Mouse (Mus musculus) lung, postnatal 36 days (tissue): ENCODE measurements around the gene Alg5.
"Not testable (repeated sequence)": the region's sequence is repeated elsewhere in the genome, so short reads cannot be mapped to it uniquely, and the experiment has no call there.

Experiments used
- DNase-seq: peaks from one replicate; pipeline ENCODE4 v3.0.0; 2022; ENCODE audit warnings: mixed read lengths

The Alg5 gene

DNA sequence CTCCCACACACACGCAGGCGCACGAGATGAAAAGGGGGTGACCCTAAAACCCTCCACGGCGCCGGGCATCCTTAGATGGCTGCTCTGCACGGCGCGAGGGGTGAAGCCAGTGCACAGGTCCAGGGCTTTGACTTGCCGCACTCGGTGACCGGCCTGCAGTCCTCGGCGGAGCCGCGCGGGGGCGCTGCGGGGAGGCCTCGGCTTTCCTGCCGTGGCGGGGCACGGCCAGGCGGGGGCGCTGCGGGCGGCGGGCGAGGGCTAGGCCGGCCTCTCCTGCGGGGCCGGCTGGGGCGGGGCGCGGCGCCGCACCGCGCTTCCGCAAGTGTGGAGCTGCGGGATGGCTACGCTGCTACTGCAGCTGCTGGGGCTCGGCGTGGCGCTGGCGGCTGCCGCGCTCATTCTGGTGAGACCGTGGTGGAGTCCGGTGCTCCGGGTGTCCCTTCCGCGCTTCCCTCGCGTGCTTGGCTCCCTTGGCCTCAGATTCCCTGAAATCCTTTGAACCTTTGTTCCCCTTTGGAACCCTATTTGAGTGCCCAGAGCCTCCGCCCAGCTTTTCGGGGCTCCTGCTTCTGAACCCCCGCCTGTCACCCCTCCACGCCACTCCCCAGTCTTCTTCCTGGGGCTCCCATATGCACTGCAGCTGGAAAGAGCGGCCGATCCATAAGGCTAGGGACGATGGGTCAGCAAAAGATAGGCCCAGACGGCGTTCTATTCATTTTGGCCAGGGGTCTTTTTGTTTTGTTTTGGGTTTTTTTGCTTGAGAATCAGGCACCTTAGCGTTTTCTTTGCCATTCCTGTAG, at the start of gene Alg5, which contains the start of gene Exosc8:
Gene Alg5, plus strand, starts transcription at position 293 of the 800 bp plus-strand sequence.
Gene Exosc8, minus strand, starts transcription at position 147 of the 800 bp plus-strand sequence.
- peak; percentile 87 for DNase-seq

GRCm38 (mm10) chr3:54687245-54687644, 48.1 kb upstream of the Alg5 start:
- DNase-seq: peak; percentile 29

GRCm38 (mm10) chr3:54689091-54689490, 46.2 kb upstream of the Alg5 start:
- DNase-seq: no peak

DNA sequence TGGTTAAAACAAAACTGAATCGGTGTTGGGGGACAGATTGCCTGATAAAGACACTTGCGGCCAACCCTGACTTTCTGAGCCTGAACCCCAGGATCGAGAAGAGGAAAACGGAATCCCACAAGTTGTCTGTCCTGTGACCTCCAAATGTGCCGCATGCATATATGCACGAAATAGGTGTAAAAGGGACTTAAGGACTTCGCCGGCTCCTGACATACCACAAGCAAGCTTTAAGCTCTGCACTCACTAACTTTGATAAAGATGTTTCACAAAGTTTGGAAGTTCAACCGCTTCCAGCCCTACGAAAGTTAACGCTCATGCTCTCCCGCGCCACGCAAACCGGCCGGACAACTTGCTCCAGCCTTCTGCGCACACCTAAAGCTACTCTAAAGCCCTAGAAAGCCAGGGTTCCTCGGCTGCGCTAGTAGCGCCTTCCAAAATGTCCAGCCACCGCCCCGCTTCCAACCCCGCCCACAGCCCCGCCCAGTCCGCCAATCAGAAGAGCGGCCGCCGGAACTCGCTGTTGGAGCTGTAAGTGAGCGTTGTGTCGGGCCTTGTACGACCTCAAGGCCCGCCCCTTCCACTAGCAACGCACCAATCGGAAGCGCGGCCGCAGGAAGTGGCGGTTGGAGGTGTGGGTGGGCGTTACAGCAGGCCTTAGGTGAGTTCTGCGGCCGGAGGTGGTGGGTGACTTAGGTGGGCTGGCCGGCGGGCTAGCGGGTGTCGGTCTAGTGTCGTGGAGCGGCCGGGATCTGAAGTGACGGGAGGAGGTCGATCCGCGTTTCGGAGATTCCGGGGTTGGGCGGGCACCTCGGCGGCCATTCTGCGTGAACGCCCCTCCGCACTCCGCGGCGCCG, 42.9 kb upstream of the Alg5 start, which contains the start of gene Supt20:
Gene Supt20, plus strand, starts transcription at position 606 of the 854 bp plus-strand sequence.
- peak; percentile 96 for DNase-seq

DNA sequence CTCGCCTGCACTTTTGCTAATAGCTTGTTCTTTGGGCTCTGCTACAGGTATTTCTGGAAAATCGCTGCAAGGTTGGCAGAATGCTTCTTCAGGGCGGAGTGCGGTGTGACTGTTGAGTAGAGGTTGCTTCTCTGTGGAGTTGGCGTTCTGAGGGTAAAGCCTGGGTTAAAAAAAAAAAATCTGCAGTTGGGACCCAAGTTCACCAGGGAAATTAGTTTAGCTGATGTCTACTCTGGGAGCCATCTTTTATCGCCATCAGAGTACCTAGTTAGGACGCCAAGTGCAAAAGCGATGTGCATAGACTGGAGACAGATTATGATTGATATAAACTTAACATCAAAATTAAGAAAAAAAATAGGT, 42.3 kb upstream of the Alg5 start:
- DNase-seq: no peak

DNA sequence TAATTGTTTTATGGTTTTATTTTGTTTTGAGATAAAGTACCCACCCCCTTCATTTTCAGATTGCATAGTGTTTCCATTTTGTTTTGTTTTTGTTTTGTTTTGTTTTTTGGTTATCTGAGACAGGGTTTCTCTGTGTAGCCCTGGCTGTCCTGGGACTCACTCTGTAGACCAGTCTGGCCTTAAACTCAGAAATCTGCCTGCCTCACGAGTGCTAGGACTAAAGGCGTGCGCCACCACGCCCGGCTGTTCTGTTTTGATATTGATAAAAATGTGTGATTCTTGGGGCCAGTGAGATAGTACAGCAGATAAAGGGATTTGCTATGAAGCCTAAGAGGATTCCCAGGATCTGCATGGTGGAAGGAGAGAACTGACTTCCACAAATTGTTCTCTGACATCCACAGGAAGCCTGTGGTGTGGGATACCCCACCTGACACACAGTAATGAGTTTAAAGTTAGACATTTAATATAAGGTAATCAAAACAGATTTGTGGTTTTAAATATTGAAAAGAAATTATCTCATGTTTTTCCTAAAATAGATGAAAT, 35.5 kb upstream of the Alg5 start:
- no peak for DNase-seq

GRCm38 (mm10) chr3:54704106-54704505, 31.2 kb upstream of the Alg5 start:
- DNase-seq: not testable (repeated sequence)

- peak; percentile 36 for DNase-seq
Observed at GRCm38 (mm10) chr3:54708972-54709371, 26.4 kb upstream of the Alg5 start.

GRCm38 (mm10) chr3:54714253-54714652, 21.1 kb upstream of the Alg5 start, which contains the start of gene Gm21958:
TSS of gene Gm21958 (minus strand) at chr3:54714353.
- no peak for DNase-seq

- DNase-seq: no peak
Observed at GRCm38 (mm10) chr3:54715461-54715860, 19.9 kb upstream of the Alg5 start.

DNA sequence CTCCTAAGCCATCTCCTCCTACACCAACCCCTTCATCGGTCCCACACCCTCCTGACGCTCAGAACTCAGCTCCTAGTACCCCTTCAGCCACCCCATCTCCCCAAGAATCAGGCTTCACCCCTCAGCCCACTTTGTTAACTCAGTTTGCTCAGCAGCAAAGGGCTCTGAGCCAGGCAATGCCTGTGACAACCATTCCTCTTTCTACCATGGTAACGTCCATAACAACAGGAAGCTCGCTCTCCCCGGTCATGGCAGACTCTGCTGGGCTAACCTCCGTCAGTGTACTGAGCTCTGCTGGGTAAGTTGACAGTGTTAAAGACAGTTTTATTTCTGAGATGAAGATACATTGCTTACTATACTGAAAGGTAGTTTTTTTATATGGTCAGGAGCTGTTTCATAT, 18.0 kb upstream of the Alg5 start:
- DNase-seq: no peak

GRCm38 (mm10) chr3:54718947-54719346, 16.4 kb upstream of the Alg5 start:
- DNase-seq: peak; percentile 44

DNA sequence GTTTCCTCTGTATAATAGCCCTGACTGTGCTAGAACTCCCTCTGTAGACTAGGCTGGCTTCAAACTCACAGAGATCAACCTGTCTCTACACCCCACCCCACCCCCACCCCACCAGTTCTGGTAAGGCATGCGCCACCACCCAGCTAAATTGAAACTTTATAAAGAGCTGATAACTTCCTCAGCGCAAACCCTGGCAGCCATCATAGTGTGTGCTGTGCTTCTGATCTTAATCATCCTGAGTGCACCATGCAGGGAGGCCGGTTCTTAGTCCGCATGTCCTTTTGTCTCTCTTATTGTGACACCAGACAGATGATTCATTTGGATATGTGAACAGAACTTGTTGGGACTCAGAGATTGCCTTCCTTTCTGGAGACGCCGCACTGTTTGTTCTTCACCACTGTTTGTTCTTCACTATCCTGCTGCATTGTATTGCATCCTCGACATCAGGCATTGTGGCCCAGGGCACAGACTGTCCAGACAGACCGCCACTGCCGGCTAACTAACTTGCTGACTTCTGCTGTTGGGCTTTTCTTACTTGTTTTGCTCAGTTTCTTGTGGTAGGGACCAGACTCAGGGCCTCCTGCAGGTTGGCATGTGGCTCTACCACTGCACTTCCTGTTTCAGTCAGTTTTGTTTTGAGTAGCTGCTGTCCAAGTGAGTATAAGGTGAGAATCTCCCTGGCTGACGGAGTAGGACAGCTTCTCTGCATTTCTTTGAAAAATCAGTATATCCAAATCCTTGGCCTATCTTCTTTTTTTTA, 11.4 kb upstream of the Alg5 start:
- DNase-seq: peak; percentile 42

DNA sequence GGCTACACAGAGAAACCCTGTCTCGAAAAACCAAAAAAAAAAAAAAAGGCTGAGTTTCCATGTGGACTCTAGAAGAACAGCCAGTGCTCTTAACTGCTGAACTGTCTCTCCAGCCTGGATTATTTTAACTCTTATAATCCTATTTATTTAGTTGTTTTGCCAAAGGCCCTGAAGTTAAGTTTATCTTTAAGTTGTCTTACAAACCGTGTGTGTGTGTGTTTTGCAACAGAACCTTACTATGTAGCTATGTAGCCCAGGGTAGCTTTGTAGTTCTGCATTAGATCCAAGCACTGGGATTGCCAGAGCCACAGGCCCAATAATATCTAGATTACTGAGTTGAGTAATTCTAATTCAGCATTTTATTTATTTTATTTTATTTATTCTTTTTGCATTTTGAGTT, 10.0 kb upstream of the Alg5 start:
- no peak for DNase-seq

DNA sequence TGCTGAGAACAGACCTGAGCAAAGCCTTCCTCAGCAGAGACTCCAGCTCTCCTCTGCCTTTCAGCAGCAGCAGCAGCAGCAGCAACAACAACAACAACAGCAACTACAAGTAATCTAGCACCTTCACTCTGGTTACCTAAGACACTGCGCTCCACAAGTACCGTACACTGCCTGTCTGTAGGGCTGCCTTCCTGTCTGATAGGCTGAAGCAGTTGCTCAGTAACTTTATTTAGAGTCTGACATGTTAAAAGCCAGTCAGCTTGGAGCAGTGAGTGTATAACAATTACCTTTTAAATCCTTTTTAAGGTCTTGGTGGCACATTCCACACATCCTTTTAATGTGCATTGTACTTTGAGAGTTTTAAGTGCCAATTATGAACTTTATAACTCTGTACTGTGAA, 7.8 kb upstream of the Alg5 start:
- DNase-seq: no peak

DNA sequence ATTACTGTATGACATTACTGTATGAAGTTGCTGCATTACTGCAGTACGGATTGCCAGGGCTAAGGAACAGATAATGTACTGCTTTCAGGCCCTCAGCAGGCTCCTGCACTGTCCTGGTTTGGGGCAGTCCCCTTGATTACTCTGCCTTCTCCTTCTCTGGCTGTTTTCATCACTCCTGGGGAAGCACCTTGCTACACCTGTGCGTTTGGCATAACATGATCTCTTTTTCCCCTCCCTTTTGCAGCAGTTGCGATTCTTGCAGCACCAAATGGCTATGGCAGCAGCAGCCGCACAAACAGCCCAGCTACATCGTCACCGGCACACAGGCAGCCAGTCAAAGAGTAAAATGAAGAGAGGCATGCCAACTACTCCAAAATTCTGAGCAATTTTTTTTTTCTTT, 7.2 kb upstream of the Alg5 start:
- DNase-seq: no peak

- DNase-seq: no peak
Observed at GRCm38 (mm10) chr3:54731626-54732150, 3.7 kb upstream of the Alg5 start.

GRCm38 (mm10) chr3:54732371-54732770, 3.0 kb upstream of the Alg5 start:
- DNase-seq: no peak

- peak; percentile 89 for DNase-seq
Observed at GRCm38 (mm10) chr3:54734411-54735246, 710 bp upstream of the Alg5 start.

DNA sequence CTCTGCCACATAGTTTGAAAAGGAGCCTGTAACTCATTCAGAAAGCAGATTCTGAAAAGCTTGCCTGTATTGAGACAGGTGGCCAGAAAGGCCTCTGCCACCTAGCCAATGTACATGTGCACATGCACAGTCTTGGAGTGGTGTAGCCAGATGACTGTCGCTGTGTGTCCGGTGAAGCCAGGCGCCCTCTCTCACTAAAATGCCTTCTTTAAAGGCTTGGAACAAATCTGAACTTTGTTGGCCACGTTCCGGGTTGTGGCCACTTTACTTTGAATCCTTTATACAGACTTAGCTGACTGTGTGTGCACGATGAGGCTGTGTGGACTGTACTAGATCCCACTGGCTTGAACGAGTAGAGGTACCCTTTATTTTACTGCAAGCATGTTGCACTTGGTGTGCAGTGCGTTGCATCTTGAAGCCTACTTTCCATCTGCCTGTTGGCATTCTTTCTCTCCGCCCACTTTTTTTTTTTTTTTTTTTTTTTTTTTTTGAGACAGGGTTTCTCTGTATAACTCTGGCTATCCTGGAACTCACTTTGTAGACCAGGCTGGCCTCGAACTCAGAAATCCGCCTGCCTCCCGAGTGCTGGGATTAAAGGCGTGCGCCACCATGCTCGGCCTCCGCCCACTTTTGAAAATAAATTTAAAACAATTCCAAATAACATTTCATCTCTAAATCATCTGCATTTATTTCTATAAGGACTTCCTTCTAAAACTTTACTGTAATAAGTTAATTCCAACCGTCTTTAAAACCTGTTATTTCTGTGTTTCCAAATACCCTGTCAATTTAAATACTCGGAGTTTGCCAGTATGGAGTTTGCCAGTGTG, 975 bp downstream of the Alg5 start:
- DNase-seq: no peak

GRCm38 (mm10) chr3:54737317-54737716, 2.0 kb downstream of the Alg5 start:
- no peak for DNase-seq
